Mouse (Mus musculus) liver, embryonic 14.5 days (tissue): ENCODE data around the gene Zfp651. TPM values are rescaled to one million over a fixed set of nuclear protein-coding genes. Genes with fewer than 3 reads are reported as not detected.

Experiments
- ATAC-seq: fragments of 200-750 bp; cut with Nextera tagmentation; 2 replicates; pipeline ENCODE4 v1.8.0; 2017; ENCODE audit warnings: moderate number of reproducible peaks, mild to moderate bottlenecking, moderate library complexity; ENCODE audit not compliant: insufficient read depth
- DNase-seq, 3 experiments: peaks; one replicate each; pipeline ENCODE4 v3.0.0-alpha.2; 2012 to 2013; ENCODE audit warnings: low read depth in 3 of 3, low spot score in 3 of 3
- H3K27ac ChIP-seq: fragments of 300-500 bp; sonication (generic); 2 replicates; pipeline ENCODE4 v1.5.1; 2014; ENCODE audit warnings: moderate library complexity, mild to moderate bottlenecking, control low read depth, inconsistent platforms
- H3K27me3 ChIP-seq: fragments of 300-500 bp; sonication (generic); 2 replicates; pipeline ENCODE4 v1.6.1; 2014; ENCODE audit warnings: mild to moderate bottlenecking, low read length, moderate library complexity; ENCODE audit not compliant: control insufficient read depth, insufficient read depth
- H3K36me3 ChIP-seq: fragments of 300-500 bp; sonication (generic); replicated peaks from 2 replicates; pipeline ENCODE4 v1.6.1; 2014; ENCODE audit warnings: low read depth; ENCODE audit not compliant: control insufficient read depth, insufficient read depth
- H3K4me1 ChIP-seq, 2 experiments: fragments of 200-500 bp in 1 of 2; fragments of 300-500 bp in 1 of 2; sonication (generic) in 1 of 2; replicated peaks; 2 replicates each; pipeline ENCODE4 v1.6.1; 2012 to 2014; ENCODE audit warnings: antibody characterized with exemption in 1 of 2, inconsistent platforms in 1 of 2, low read length in 1 of 2; ENCODE audit not compliant: control insufficient read depth in 2 of 2, insufficient read depth in 2 of 2
- H3K4me2 ChIP-seq: fragments of 300-500 bp; sonication (generic); 2 replicates; pipeline ENCODE4 v1.6.1; 2014; ENCODE audit warnings: low read depth, mild to moderate bottlenecking, control low read depth, moderate library complexity
- H3K4me3 ChIP-seq, 2 experiments: fragments of 200-500 bp in 1 of 2; fragments of 300-500 bp in 1 of 2; sonication (generic) in 1 of 2; 2 replicates each; pipeline ENCODE4 v1.5.1; 2012 to 2014; ENCODE audit warnings: low read depth in 2 of 2, low read length in 2 of 2, mild to moderate bottlenecking in 2 of 2, control low read depth in 1 of 2, inconsistent platforms in 1 of 2, moderate library complexity in 1 of 2; ENCODE audit not compliant: insufficient read depth in 1 of 2
- H3K9ac ChIP-seq: fragments of 300-500 bp; sonication (generic); replicated peaks from 2 replicates; pipeline ENCODE4 v1.6.1; 2014; ENCODE audit warnings: mild to moderate bottlenecking, control low read depth, moderate library complexity
- H3K9me3 ChIP-seq: fragments of 300-500 bp; sonication (generic); 2 replicates; pipeline ENCODE4 v1.6.1; 2016; ENCODE audit warnings: low read length, mixed read lengths; ENCODE audit not compliant: control insufficient read depth
- CTCF ChIP-seq: IDR thresholded peaks from 2 replicates; pipeline ENCODE4 v1.5.1; 2016; ENCODE audit warnings: antibody characterized with exemption, low read depth, control low read depth
- EP300 ChIP-seq: IDR thresholded peaks from 2 replicates; pipeline ENCODE4 v1.6.1; 2016; ENCODE audit warnings: antibody characterized with exemption, low read depth
- WGBS: fragments of 180-500 bp; shearing (Covaris S2); extraction: QIAGEN DNeasy Blood & Tissue Kit; methylation state at CpG from one replicate; pipeline ENCODE4 v1.1.7; 2014; ENCODE audit not compliant: insufficient replicate concordance; 5-methylcytosine and 5-hydroxymethylcytosine counted together
- polyA plus RNA-seq, 2 experiments: library from polyadenylated mRNA; depleted of rRNA in 1 of 2; stranded (reverse) in 1 of 2; unstranded in 1 of 2; fragments of >200 nt; fragmentation: Nextera tagmentation in 1 of 2; extraction: Ambion mirVana in 1 of 2; gene quantifications; 2 replicates each; pipeline versions ENCODE4 v1.2.1 to v1.2.3; 2012 to 2014

Zfp651 gene
- polyA plus RNA-seq, 2 experiments: 0.52 to 2.3 TPM

DNA sequence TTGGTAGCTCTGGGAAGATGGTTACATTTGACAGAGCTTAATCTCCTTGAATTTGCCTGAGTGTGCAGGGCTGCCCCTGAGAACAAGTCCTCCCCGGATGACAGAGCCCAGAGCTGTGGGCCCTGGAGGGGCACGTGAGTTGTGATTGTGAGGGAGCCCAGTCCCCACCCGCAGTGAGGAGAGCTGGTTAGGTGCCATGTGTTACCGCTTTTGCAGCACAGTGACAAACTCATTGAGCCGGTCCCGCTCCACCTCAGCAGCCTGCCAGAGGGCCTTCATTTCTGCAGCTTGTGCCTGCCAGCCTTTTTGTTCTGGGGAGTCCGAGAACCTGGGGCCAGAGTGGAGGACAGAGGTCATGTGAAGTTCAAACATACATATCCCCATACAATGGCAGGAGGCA is 48.8 kb downstream of the Zfp651 start:
- Histone ChIP-seq H3K4me2 (no peak overlapping the region), H3K9ac (no peak overlapping the region), H3K4me1 (0 out of 4 replicates have a peak, but pooled peaks cover 0 to 2% of the 10 kb centered on the region in 2 experiments), H3K27ac (no peak overlapping the region), H3K36me3 (no peaks in the 10 kb centered on the region), H3K27me3 (no peaks in the 10 kb centered on the region), H3K9me3 (no peaks in the 10 kb centered on the region), H3K4me3 (no peak overlapping the region)
- WGBS: 68% methylated on average over 7 of the region's 7 CpGs
- no peak for TF ChIP-seq EP300
- TF ChIP-seq CTCF: no peak
- DNase-seq (no peak), ATAC-seq (no peak)

DNA sequence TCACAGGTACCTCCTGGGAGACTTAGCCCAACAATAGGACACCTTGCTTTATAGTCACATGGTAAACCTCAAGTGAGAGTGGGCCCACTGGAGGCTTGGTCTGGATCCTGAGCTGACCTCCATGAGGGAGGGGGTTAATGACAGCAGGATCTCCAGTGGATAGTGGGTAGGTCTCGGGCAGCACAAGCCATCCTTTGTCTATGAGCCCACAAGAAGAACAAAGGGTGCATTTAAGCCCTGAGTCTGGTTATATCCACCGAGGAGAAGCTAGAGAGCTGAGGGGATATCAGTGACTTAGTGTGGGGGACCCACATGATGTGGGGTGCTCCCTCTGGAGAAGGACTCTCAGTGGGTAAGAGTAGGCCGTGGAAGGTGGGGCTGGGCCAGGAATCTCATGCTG is 49.4 kb downstream of the Zfp651 start:
- WGBS: 56% methylated on average over 3 of the region's 3 CpGs
- Histone ChIP-seq H3K36me3 (no peaks in the 10 kb centered on the region), H3K4me1 (no peaks in the 10 kb centered on the region), H3K9ac (no peak overlapping the region), H3K4me2 (no peak overlapping the region), H3K4me3 (no peak overlapping the region), H3K9me3 (no peaks in the 10 kb centered on the region), H3K27me3 (no peaks in the 10 kb centered on the region), H3K27ac (no peak overlapping the region)
- ATAC-seq (no peak), DNase-seq (no peak)
- TF ChIP-seq CTCF: no peak

DNA sequence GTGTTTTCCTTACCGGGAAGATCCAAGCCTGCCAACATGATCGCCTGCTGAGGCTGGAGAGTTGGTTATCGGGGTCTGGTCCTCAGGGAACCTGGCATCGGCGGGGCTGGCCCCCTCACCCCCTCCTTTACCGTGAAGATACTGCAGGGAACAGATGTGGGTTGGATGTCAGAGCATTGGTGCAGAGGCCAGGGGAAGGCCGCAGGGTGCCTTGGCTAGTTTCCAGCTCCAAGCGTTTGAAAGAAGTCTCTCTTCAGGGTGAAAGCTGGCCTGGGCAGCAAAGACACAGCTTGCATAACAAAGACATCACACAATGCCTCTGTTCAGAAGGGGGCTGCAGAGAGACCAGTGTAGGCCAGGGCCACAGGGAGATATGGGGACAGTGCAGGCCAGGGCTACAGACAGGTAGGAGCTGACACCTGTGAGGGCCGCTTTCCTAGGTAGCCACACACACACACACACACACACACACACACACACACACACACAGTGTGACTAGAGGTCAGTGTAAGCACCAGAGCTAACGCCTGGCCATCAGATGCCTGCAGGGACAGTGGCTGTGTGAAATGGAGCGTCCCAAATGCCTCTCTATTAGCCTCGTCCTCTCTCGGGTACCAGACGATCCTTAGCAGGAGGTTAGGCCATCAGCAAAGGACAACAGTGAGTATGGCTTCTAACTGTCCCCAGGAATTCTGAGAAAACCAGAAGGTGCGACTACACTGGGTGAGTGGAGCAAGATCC is 51.1 kb downstream of the Zfp651 start:
- TF ChIP-seq CTCF: no peak
- TF ChIP-seq EP300: no peak
- Histone ChIP-seq H3K36me3 (no peaks in the 10 kb centered on the region), H3K9ac (no peak overlapping the region), H3K9me3 (no peaks in the 10 kb centered on the region), H3K4me1 (no peaks in the 10 kb centered on the region), H3K27ac (no peak overlapping the region), H3K4me3 (no peak overlapping the region), H3K4me2 (no peak overlapping the region), H3K27me3 (no peaks in the 10 kb centered on the region)
- ATAC-seq (no peak), DNase-seq (no peak)
- WGBS: 51% methylated on average over 15 of the region's 15 CpGs

DNA sequence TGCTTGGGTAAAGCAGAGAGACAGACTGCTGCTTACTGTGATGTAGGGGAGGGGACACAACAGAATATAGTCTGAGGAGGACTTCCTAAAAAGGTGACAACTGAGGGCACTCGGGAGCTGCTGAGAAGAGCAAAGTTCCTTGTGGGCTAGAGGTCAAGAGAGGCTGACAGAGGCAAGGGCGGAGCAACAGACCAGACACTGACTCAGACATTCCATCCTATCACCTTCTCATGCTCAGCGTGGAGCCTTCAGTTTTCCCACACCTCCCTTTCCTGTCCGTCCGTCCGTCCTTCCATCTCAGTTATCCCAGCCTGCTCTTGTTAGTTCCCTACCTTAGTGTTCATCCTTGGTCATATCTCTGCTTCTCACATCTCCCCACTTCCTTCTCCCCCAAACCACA is 56.1 kb downstream of the Zfp651 start:
- H3K36me3 ChIP-seq: no peaks in the 10 kb centered on the region
- WGBS: 16% methylated on average over 6 of the region's 6 CpGs

DNA sequence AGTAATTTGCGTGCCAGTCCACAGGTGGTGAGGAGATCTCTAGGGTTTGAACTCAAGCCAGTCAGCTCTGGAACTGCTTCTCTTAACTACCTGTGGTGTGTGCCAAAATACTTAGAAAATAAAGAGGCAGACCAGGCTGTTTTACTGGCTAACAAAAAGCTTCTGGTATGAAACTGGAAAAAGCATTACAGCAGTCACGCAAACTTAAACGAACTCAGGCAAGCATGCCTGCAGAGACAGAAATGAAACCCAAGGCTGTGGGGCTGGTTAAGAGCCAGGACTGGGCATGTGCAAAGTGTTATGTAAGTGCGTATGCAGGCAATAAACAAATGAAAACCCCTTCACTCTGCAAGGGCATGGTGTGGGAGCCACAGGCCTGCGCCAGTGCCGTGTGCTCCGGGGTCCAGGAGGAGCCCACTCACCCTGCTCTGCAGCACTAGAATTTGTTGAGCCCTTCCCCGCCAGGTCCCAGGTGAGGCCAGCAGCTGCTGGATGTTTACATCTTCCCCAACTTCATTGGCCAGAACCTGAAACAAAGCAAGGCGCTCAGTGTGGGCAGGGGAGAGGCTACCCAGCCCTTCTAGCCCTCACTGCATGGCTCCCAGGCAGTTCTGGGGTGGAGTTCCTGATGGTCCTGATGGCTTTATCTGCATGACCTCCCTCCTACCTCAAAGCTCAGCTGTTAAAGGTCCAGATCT is 60.1 kb downstream of the Zfp651 start:
- 68% methylated on average over 9 of the region's 9 CpGs for WGBS
- DNase-seq: no peak
- no peak for ATAC-seq

More for the DNA sequence above, 56.1 kb downstream of the Zfp651 start:
- Histone ChIP-seq H3K27me3 (no peaks in the 10 kb centered on the region), H3K9ac (no peak overlapping the region), H3K4me2 (no peak overlapping the region), H3K9me3 (no peaks in the 10 kb centered on the region), H3K4me3 (no peak overlapping the region), H3K4me1 (no peaks in the 10 kb centered on the region), H3K27ac (no peak overlapping the region)
- DNase-seq (no peak), ATAC-seq (no peak)
- TF ChIP-seq CTCF (no peak), EP300 (no peak)

More for the DNA sequence above, 60.1 kb downstream of the Zfp651 start:
- TF ChIP-seq CTCF (no peak), EP300 (no peak)
- H3K4me3 ChIP-seq: no peak overlapping the region
- H3K9me3 ChIP-seq: no peaks in the 10 kb centered on the region
- no peak overlapping the region for H3K9ac ChIP-seq
- no peaks in the 10 kb centered on the region for H3K27me3 ChIP-seq
- no peaks in the 10 kb centered on the region for H3K36me3 ChIP-seq
- no peak overlapping the region for H3K4me2 ChIP-seq
- no peaks in the 10 kb centered on the region for H3K4me1 ChIP-seq
- H3K27ac ChIP-seq: no peak overlapping the region
